Mouse (Mus musculus) embryonic facial prominence, embryonic 14.5 days (tissue): ENCODE measurements around the gene Spi1. TPM values are rescaled to one million over a fixed set of nuclear protein-coding genes. Genes with fewer than 3 reads are reported as not detected.
"Not testable (repeated sequence)": the region's sequence is repeated elsewhere in the genome, so short reads cannot be mapped to it uniquely, and the experiment has no call there.

Experiments
- ATAC-seq: fragments of 200-750 bp; cut with Nextera tagmentation; 2 replicates; pipeline ENCODE4 v1.8.0; 2017; ENCODE audit warnings: low read depth, moderate number of reproducible peaks, moderate TSS enrichment
- DNase-seq: peaks from one replicate; pipeline ENCODE4 v3.0.0-alpha.2; 2015; ENCODE audit warnings: low spot score
- H3K27ac ChIP-seq: fragments of 300-500 bp; sonication (generic); replicated peaks from 2 replicates; pipeline ENCODE4 v1.5.1; 2014; ENCODE audit warnings: low read depth, mild to moderate bottlenecking, low read length, moderate library complexity
- H3K27me3 ChIP-seq: fragments of 300-500 bp; sonication (generic); replicated peaks from 2 replicates; pipeline ENCODE4 v1.6.1; 2014; ENCODE audit warnings: low read length; ENCODE audit not compliant: control insufficient read depth, insufficient read depth
- H3K36me3 ChIP-seq: fragments of 300-500 bp; sonication (generic); 2 replicates; pipeline ENCODE4 v1.6.1; 2014; ENCODE audit warnings: low read length, mixed read lengths; ENCODE audit not compliant: control insufficient read depth, insufficient read depth
- H3K4me1 ChIP-seq: fragments of 300-500 bp; sonication (generic); 2 replicates; pipeline ENCODE4 v1.6.1; 2014; ENCODE audit warnings: antibody characterized with exemption, low read length; ENCODE audit not compliant: control insufficient read depth, insufficient read depth
- H3K4me2 ChIP-seq: fragments of 300-500 bp; sonication (generic); 2 replicates; pipeline ENCODE4 v1.6.1; 2014; ENCODE audit warnings: low read depth, mild to moderate bottlenecking, low read length, moderate library complexity, mixed read lengths
- H3K4me3 ChIP-seq: fragments of 300-500 bp; sonication (generic); 2 replicates; pipeline ENCODE4 v1.5.1; 2014; ENCODE audit warnings: low read depth, mild to moderate bottlenecking, low read length
- H3K9ac ChIP-seq: fragments of 300-500 bp; sonication (generic); 2 replicates; pipeline ENCODE4 v1.6.1; 2014; ENCODE audit warnings: low read depth, mild to moderate bottlenecking, low read length, moderate library complexity, mixed read lengths
- H3K9me3 ChIP-seq: fragments of 300-500 bp; sonication (generic); 2 replicates; pipeline ENCODE4 v1.6.1; 2016; ENCODE audit warnings: low read length; ENCODE audit not compliant: control insufficient read depth
- WGBS: fragments of 180-500 bp; shearing (Covaris S2); extraction: QIAGEN DNeasy Blood & Tissue Kit; methylation state at CpG from one replicate; pipeline ENCODE4 v1.1.7; 2014; 5-methylcytosine and 5-hydroxymethylcytosine counted together
- polyA plus RNA-seq: library from polyadenylated mRNA; unstranded; fragments of >200 nt; fragmentation: Nextera tagmentation; extraction: Ambion mirVana; gene quantifications from 2 replicates; pipeline ENCODE4 v1.2.1, GENCODE M21; 2014

Gene Spi1
- polyA plus RNA-seq = 10.2 and 10.6 TPM in 2 replicates

- 0 out of 2 replicates have a peak, but pooled peaks cover 6% of the 10 kb centered on the region for H3K4me1 ChIP-seq
- 83% methylated on average over 13 of the region's 13 CpGs for WGBS
- ATAC-seq (no peak), DNase-seq (no peak)
- H3K9ac ChIP-seq = no peak within 1 kb of the TSS
- H3K27ac ChIP-seq = 0 out of 2 replicates have a peak within 1 kb of the TSS, but pooled peaks have one; percentile 35
- no peaks in the 10 kb centered on the region for H3K9me3 ChIP-seq
- no peak within 1 kb of the TSS for H3K4me2 ChIP-seq
- no peaks in the 10 kb centered on the region for H3K36me3 ChIP-seq
- no peaks in the 10 kb centered on the region for H3K27me3 ChIP-seq
- no peak within 1 kb of the TSS for H3K4me3 ChIP-seq
These were observed at the start of gene Spi1 for GRCm38 (mm10) chr2:91081775-91082695. Gene Spi1, plus strand, starts transcription at chr2:91082390.

DNA sequence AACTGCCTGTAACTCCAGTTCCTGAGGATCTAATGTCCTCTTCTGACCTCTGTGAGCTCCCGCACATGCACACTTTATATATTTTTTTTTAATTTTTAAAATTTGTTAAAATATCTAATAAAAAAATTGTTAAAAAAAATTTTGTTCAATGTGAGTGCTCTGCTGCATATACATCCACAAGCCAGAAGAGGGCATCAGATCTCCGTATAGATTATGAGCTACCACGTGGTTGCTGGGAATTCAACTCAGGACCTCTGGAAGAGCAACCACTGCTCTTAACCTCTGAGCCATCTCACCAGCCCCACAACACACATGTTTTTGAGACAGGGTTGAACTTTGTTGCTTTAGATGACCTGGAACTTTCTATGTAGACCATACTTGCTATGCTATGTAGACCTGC is 49.2 kb upstream of the Spi1 start:
- Histone ChIP-seq H3K36me3 (no peaks in the 10 kb centered on the region), H3K4me1 (no peaks in the 10 kb centered on the region), H3K4me2 (no peak overlapping the region), H3K9me3 (no peaks in the 10 kb centered on the region), H3K27ac (no peak overlapping the region), H3K4me3 (no peak overlapping the region), H3K27me3 (no peaks in the 10 kb centered on the region), H3K9ac (no peak overlapping the region)
- no peak for DNase-seq
- ATAC-seq = no peak
- 16% methylated on average over 3 of the region's 3 CpGs for WGBS

- 66% methylated on average over 6 of the region's 9 CpGs for WGBS
These were observed 46.8 kb upstream of the Spi1 start, which contains the start of gene Rapsn for GRCm38 (mm10) chr2:91035385-91035784. Gene Rapsn, plus strand, starts transcription at chr2:91035620.

GRCm38 (mm10) chr2:91041786-91042185 is 40.4 kb upstream of the Spi1 start:
- H3K9me3 ChIP-seq = no peaks in the 10 kb centered on the region
- H3K36me3 ChIP-seq = no peaks in the 10 kb centered on the region
- H3K27me3 ChIP-seq = no peaks in the 10 kb centered on the region
- no peak overlapping the region for H3K9ac ChIP-seq
- no peak overlapping the region for H3K4me3 ChIP-seq
- no peak for ATAC-seq
- no peak for DNase-seq
- 77% methylated on average over 8 of the region's 8 CpGs for WGBS
- H3K27ac ChIP-seq = no peak overlapping the region
- no peak overlapping the region for H3K4me2 ChIP-seq
- H3K4me1 ChIP-seq = no peaks in the 10 kb centered on the region

More at GRCm38 (mm10) chr2:91035385-91035784, 46.8 kb upstream of the Spi1 start, which contains the start of gene Rapsn:
- no peaks in the 10 kb centered on the region for H3K27me3 ChIP-seq
- 0 out of 2 replicates have a peak within 1 kb of the TSS, but pooled peaks have one; percentile 10 for H3K27ac ChIP-seq
- no peak within 1 kb of the TSS for H3K9ac ChIP-seq
- H3K4me3 ChIP-seq = no peak within 1 kb of the TSS
- ATAC-seq (peak; percentile 77; the same call in 1 of the 2 replicates), DNase-seq (peak; percentile 68)
- H3K36me3 ChIP-seq = no peaks in the 10 kb centered on the region
- H3K9me3 ChIP-seq = no peaks in the 10 kb centered on the region
- H3K4me1 ChIP-seq = no peaks in the 10 kb centered on the region
- peak within 1 kb of the TSS; percentile 26 for H3K4me2 ChIP-seq

- WGBS = 75% methylated on average over 17 of the region's 21 CpGs
These were observed 39.4 kb upstream of the Spi1 start for GRCm38 (mm10) chr2:91042651-91043398.

GRCm38 (mm10) chr2:91044727-91045126 is 37.5 kb upstream of the Spi1 start:
- Histone ChIP-seq H3K27me3 (no peaks in the 10 kb centered on the region), H3K9me3 (no peaks in the 10 kb centered on the region), H3K4me3 (no peak overlapping the region), H3K36me3 (no peaks in the 10 kb centered on the region), H3K9ac (0 out of 2 replicates have a peak overlapping the region, but pooled peaks have one; percentile 6), H3K4me1 (no peaks in the 10 kb centered on the region), H3K27ac (no peak overlapping the region), H3K4me2 (no peak overlapping the region)
- ATAC-seq = no peak
- no peak for DNase-seq
- 82% methylated on average over 13 of the region's 13 CpGs for WGBS

More at GRCm38 (mm10) chr2:91042651-91043398, 39.4 kb upstream of the Spi1 start:
- Histone ChIP-seq H3K4me2 (no peak overlapping the region), H3K9me3 (no peaks in the 10 kb centered on the region), H3K4me1 (no peaks in the 10 kb centered on the region), H3K27ac (no peak overlapping the region), H3K36me3 (no peaks in the 10 kb centered on the region), H3K9ac (no peak overlapping the region), H3K27me3 (no peaks in the 10 kb centered on the region), H3K4me3 (no peak overlapping the region)
- no peak for DNase-seq
- ATAC-seq = no peak

DNA sequence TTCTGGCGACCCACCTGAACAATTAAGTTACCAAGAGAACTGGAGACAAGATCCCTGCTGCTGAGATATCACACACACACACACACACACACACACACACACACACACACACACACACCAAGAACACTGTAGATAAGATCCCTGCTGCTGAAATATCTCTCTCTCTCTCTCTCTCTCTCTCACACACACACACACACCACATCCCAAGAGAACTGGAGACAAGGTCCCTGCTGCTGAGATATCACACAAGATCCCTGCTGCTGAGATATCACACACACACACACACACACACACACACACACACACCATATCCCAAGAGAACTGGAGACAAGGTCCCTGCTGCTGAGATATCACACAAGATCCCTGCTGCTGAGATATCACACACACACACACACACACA is 36.4 kb upstream of the Spi1 start:
- WGBS = 90% methylated on average over 1 of the region's 1 CpGs
- not testable (repeated sequence) for H3K4me1 ChIP-seq, H3K4me2 ChIP-seq, ATAC-seq, DNase-seq, H3K4me3 ChIP-seq, H3K9ac ChIP-seq, H3K36me3 ChIP-seq, H3K9me3 ChIP-seq, H3K27ac ChIP-seq, H3K27me3 ChIP-seq

GRCm38 (mm10) chr2:91047359-91047758 is 34.8 kb upstream of the Spi1 start:
- Histone ChIP-seq H3K4me3 (no peak overlapping the region), H3K9ac (no peak overlapping the region), H3K4me1 (no peaks in the 10 kb centered on the region), H3K27ac (no peak overlapping the region), H3K36me3 (no peaks in the 10 kb centered on the region), H3K9me3 (no peaks in the 10 kb centered on the region), H3K4me2 (no peak overlapping the region), H3K27me3 (no peaks in the 10 kb centered on the region)
- WGBS = 87% methylated on average over 9 of the region's 9 CpGs
- ATAC-seq (no peak), DNase-seq (no peak)
